Mouse (Mus musculus): Measurements from ENCODE around the gene Nhsl1.

- TF ChIP-seq CTCF (IDR thresholded peaks at IDR 0.05; ENCODE audit: extremely low read depth, insufficient read depth, insufficient read length, insufficient replicate concordance): no peak
- TF ChIP-seq POLR2A (IDR thresholded peaks at IDR 0.05; ENCODE audit: low read depth, low read length): no peak
These were observed 165.9 kb downstream of the Nhsl1 start for GRCm38 (mm10) chr10:18484731-18485130.
